ENCODE assay signal across 8 mouse cellular contexts in genomic region chr12:70111117-70111366, GRCm38 (mm10). TPM values are rescaled to one million over a fixed set of nuclear protein-coding genes. Genes with fewer than 3 reads are reported as not detected.
DNase-seq lines count a peak whose midpoint lies in the region; ATAC-seq and TF ChIP-seq lines count a peak whose summit lies in the region.

No protein-coding gene starts in this region.

- no peaks in the 10 kb centered on the region for H3K27me3 ChIP-seq in neural tube, embryonic 11.5 days (ENCODE audit: control insufficient read depth, insufficient read depth, low read length)
- no peaks in the 10 kb centered on the region for H3K27me3 ChIP-seq in heart, embryonic 16.5 days (ENCODE audit: control insufficient read depth, insufficient read depth, low read length)
- H3K27me3 ChIP-seq in liver, postnatal 0 days (ENCODE audit: insufficient read depth, low read length), result 0 out of 2 replicates have a peak, but pooled peaks cover 4% of the 10 kb centered on the region
- no peaks in the 10 kb centered on the region for H3K27me3 ChIP-seq in stomach, embryonic 16.5 days (ENCODE audit: control insufficient read depth, insufficient read depth, low read length)

- peak overlapping the region; percentile 74 for H3K4me3 ChIP-seq in neural tube, embryonic 11.5 days (ENCODE audit: low read depth, low read length)
- peak overlapping the region; percentile 90 for H3K4me3 ChIP-seq in heart, embryonic 16.5 days (ENCODE audit: low read length)
- peak overlapping the region; percentile 84 for H3K4me3 ChIP-seq in liver, postnatal 0 days (ENCODE audit: low read depth, low read length)
- H3K4me3 ChIP-seq in stomach, embryonic 16.5 days (replicated peaks; ENCODE audit: low read length), result peak overlapping the region; percentile 84

- H3K9ac ChIP-seq in neural tube, embryonic 11.5 days (ENCODE audit: low read length), result peak overlapping the region; percentile 89
- peak overlapping the region; percentile 97 for H3K9ac ChIP-seq in heart, embryonic 16.5 days (ENCODE audit: low read length)
- H3K9ac ChIP-seq in liver, postnatal 0 days (replicated peaks), result peak overlapping the region; percentile 80
- peak overlapping the region; percentile 92 for H3K9ac ChIP-seq in stomach, embryonic 16.5 days (ENCODE audit: low read length)

- TF ChIP-seq CTCF in liver, postnatal 0 days (IDR thresholded peaks at IDR 0.05; ENCODE audit: low read depth), result no peak

- peak overlapping the region; percentile 90 for H3K27ac ChIP-seq in neural tube, embryonic 11.5 days (ENCODE audit: low read depth, low read length)
- peak overlapping the region; percentile 93 for H3K27ac ChIP-seq in heart, embryonic 16.5 days (ENCODE audit: low read length)
- H3K27ac ChIP-seq in liver, postnatal 0 days (ENCODE audit: low read depth), result peak overlapping the region; percentile 89
- peak overlapping the region; percentile 90 for H3K27ac ChIP-seq in stomach, embryonic 16.5 days (ENCODE audit: low read length)

- WGBS in neural tube, embryonic 11.5 days, result 1% methylated on average over 14 of the region's 16 CpGs
- WGBS in heart, embryonic 16.5 days, result under 1% methylated on average over 16 of the region's 16 CpGs
- WGBS in liver, postnatal 0 days (ENCODE audit: insufficient replicate concordance), result 0% methylated on average over 14 of the region's 16 CpGs
- 0% methylated on average over 16 of the region's 16 CpGs for WGBS in stomach, embryonic 16.5 days

- peak; percentile 51 for ATAC-seq in neural tube, embryonic 11.5 days (ENCODE audit: insufficient read depth, low FRiP score, low TSS enrichment)
- no peak; the same call in 1 of the 2 replicates for ATAC-seq in heart, embryonic 16.5 days (replicated peaks; ENCODE audit: extremely low read depth, insufficient read depth, low FRiP score)
- peak; percentile 60 for ATAC-seq in liver, postnatal 0 days
- ATAC-seq in stomach, embryonic 16.5 days (ENCODE audit: insufficient read depth, low FRiP score), result 0 out of 2 replicates have a peak, but pooled peaks have one; percentile 42
- no peak for ATAC-seq in monocyte, adult 5-6 weeks (replicated peaks; ENCODE audit: insufficient number of reproducible peaks, low FRiP score, low TSS enrichment, poor library complexity, severe bottlenecking)

- peak overlapping the region; percentile 75 for H3K4me2 ChIP-seq in neural tube, embryonic 11.5 days (ENCODE audit: low read depth)
- peak overlapping the region; percentile 100 for H3K4me2 ChIP-seq in heart, embryonic 16.5 days (ENCODE audit: low read depth, low read length)
- H3K4me2 ChIP-seq in liver, postnatal 0 days (ENCODE audit: low read depth, low read length), result peak overlapping the region; percentile 99
- H3K4me2 ChIP-seq in stomach, embryonic 16.5 days (ENCODE audit: low read depth, low read length), result peak overlapping the region; percentile 96

- TF ChIP-seq EP300 in liver, postnatal 0 days (IDR thresholded peaks at IDR 0.05; ENCODE audit: low read depth), result no peak

- peak; percentile 71 for DNase-seq in adrenal gland, adult 2 months
- no peak for DNase-seq in adrenal gland, adult 8-10 months
- no peak for DNase-seq in neural tube, embryonic 11.5 days (ENCODE audit: low spot score)
- no peak for DNase-seq in neural tube, embryonic 10.5 days (ENCODE audit: extremely low spot score, low spot score)
- no peak for DNase-seq in liver, postnatal 0 days

- no peaks in the 10 kb centered on the region for H3K36me3 ChIP-seq in neural tube, embryonic 11.5 days (ENCODE audit: control insufficient read depth, insufficient read depth, low read length)
- no peaks in the 10 kb centered on the region for H3K36me3 ChIP-seq in heart, embryonic 16.5 days (ENCODE audit: control insufficient read depth, insufficient read depth)
- no peaks in the 10 kb centered on the region for H3K36me3 ChIP-seq in liver, postnatal 0 days (replicated peaks; ENCODE audit: insufficient read depth, low read length)
- H3K36me3 ChIP-seq in stomach, embryonic 16.5 days (ENCODE audit: control insufficient read depth, insufficient read depth, low read length), result no peaks in the 10 kb centered on the region

- peaks cover 16% of the 10 kb centered on the region for H3K4me1 ChIP-seq in neural tube, embryonic 11.5 days (ENCODE audit: control insufficient read depth, insufficient read depth, low read length)
- H3K4me1 ChIP-seq in heart, embryonic 16.5 days (ENCODE audit: control insufficient read depth, insufficient read depth, low read length), result peaks cover 19% of the 10 kb centered on the region
- H3K4me1 ChIP-seq in liver, postnatal 0 days (ENCODE audit: insufficient read depth), result peaks cover 8% of the 10 kb centered on the region
- H3K4me1 ChIP-seq in stomach, embryonic 16.5 days (ENCODE audit: control insufficient read depth, insufficient read depth, low read length), result peaks cover 22% of the 10 kb centered on the region; the same call in 1 of the 2 replicates

- H3K9me3 ChIP-seq in neural tube, embryonic 11.5 days (ENCODE audit: control insufficient read depth, low read length), result no peaks in the 10 kb centered on the region
- no peaks in the 10 kb centered on the region for H3K9me3 ChIP-seq in heart, embryonic 16.5 days (replicated peaks; ENCODE audit: control insufficient read depth, low read length)
- no peaks in the 10 kb centered on the region for H3K9me3 ChIP-seq in liver, postnatal 0 days (ENCODE audit: low read length)
- no peaks in the 10 kb centered on the region for H3K9me3 ChIP-seq in stomach, embryonic 16.5 days (replicated peaks; ENCODE audit: control insufficient read depth, low read length)

RNA-seq across cellular contexts. Expression of gene Nin, which starts 2.5 kb away (rescaled TPM):
- total RNA-seq in adrenal gland, adult 2 months (2021), result 10 to 100 TPM; 29.7 to 34.2 TPM
- polyA plus RNA-seq in adrenal gland, adult 2 months (2012; rRNA removed), result 9.1 and 9.6 TPM in 2 replicates
- 10 to 100 TPM; 27.4 to 55.2 (median 38.7) TPM for total RNA-seq in adrenal gland, adult 8-10 months (2022)
- 16.6 and 20.1 TPM in 2 replicates for polyA plus RNA-seq in neural tube, embryonic 11.5 days (2014; fragmentation: Nextera tagmentation; extraction: Ambion mirVana)
- 7.9 and 9.8 TPM in 2 replicates for polyA plus RNA-seq in heart, embryonic 16.5 days (2015; fragmentation: Nextera tagmentation; extraction: Ambion mirVana)
- polyA plus RNA-seq in liver, postnatal 0 days (2015; fragmentation: Nextera tagmentation; extraction: Ambion mirVana), result 1.9 and 2.9 TPM in 2 replicates
- 10.0 and 10.7 TPM in 2 replicates for polyA plus RNA-seq in stomach, embryonic 16.5 days (2015; fragmentation: Nextera tagmentation; extraction: Ambion mirVana)
- 134 to 153 TPM (median 142 TPM) in 3 replicates for total RNA-seq in monocyte, adult 5-6 weeks (2017)

RNA-seq across cellular contexts. Expression of gene Abhd12b, which starts 42.9 kb away (rescaled TPM):
- not detected for total RNA-seq in adrenal gland, adult 2 months (2021)
- polyA plus RNA-seq in adrenal gland, adult 2 months (2012; rRNA removed), result not detected in 2 replicates
- not detected for total RNA-seq in adrenal gland, adult 8-10 months (2022)
- polyA plus RNA-seq in neural tube, embryonic 11.5 days (2014; fragmentation: Nextera tagmentation; extraction: Ambion mirVana), result not detected in 2 replicates
- not detected in 2 replicates for polyA plus RNA-seq in heart, embryonic 16.5 days (2015; fragmentation: Nextera tagmentation; extraction: Ambion mirVana)
- not detected in 2 replicates for polyA plus RNA-seq in liver, postnatal 0 days (2015; fragmentation: Nextera tagmentation; extraction: Ambion mirVana)
- polyA plus RNA-seq in stomach, embryonic 16.5 days (2015; fragmentation: Nextera tagmentation; extraction: Ambion mirVana), result 0.14 TPM in 1 of 2 replicates, not detected in the other
- not detected in 3 replicates for total RNA-seq in monocyte, adult 5-6 weeks (2017)

Comparison
In these comparisons a context has a peak if more than half of its experiments do, and no peak if none do; other contexts are left out.
1. ATAC-seq: peak in neural tube, embryonic 11.5 days (single experiment), liver, postnatal 0 days (single experiment) and stomach, embryonic 16.5 days (single experiment); none in heart, embryonic 16.5 days (single experiment) and monocyte, adult 5-6 weeks (single experiment).
2. Peak in every context shown above with its lines, with median percentiles within 50 percentile points of each other: H3K27ac ChIP-seq, H3K4me2 ChIP-seq, H3K4me3 ChIP-seq and H3K9ac ChIP-seq.